Mouse (Mus musculus) testis, adult 2 months (tissue): ENCODE measurements around the gene Ryk. TPM values are rescaled to one million over a fixed set of nuclear protein-coding genes. Genes with fewer than 3 reads are reported as not detected.

Experiments used
- H3K27ac ChIP-seq: fragments of 200-500 bp; 2 replicates; pipeline ENCODE4 v1.5.1; 2012; ENCODE audit warnings: low read depth, low read length; ENCODE audit not compliant: control insufficient read depth, insufficient read depth
- H3K27me3 ChIP-seq: fragments of 200-500 bp; 2 replicates; pipeline ENCODE4 v1.6.1; 2012; ENCODE audit warnings: mild to moderate bottlenecking, low read length, moderate library complexity; ENCODE audit not compliant: control insufficient read depth, insufficient read depth
- H3K36me3 ChIP-seq: fragments of 200-500 bp; 2 replicates; pipeline ENCODE4 v1.6.1; 2012; ENCODE audit warnings: mild to moderate bottlenecking, low read length; ENCODE audit not compliant: control insufficient read depth, insufficient read depth
- H3K4me1 ChIP-seq: fragments of 200-500 bp; 2 replicates; pipeline ENCODE4 v1.6.1; 2012; ENCODE audit warnings: low read length; ENCODE audit not compliant: control insufficient read depth, insufficient read depth
- H3K4me3 ChIP-seq: fragments of 200-500 bp; 2 replicates; pipeline ENCODE4 v1.5.1; 2012; ENCODE audit warnings: low read depth, mild to moderate bottlenecking, low read length, moderate library complexity, mixed read lengths; ENCODE audit not compliant: control insufficient read depth
- CTCF ChIP-seq: fragments of 200-500 bp; IDR thresholded peaks from 2 replicates; pipeline ENCODE4 v1.5.1; 2012; ENCODE audit warnings: low read depth, mild to moderate bottlenecking, inconsistent platforms, low read length, moderate library complexity; ENCODE audit not compliant: control insufficient read depth, insufficient read depth, insufficient replicate concordance
- POLR2A ChIP-seq: fragments of 200-500 bp; IDR thresholded peaks from 2 replicates; pipeline ENCODE4 v1.6.1; 2012; ENCODE audit warnings: low read depth, mild to moderate bottlenecking, inconsistent platforms, low read length, moderate library complexity; ENCODE audit not compliant: control insufficient read depth
- polyA plus RNA-seq: library from polyadenylated mRNA; depleted of rRNA; stranded (reverse); fragments of >200 nt; gene quantifications from 2 replicates; pipeline ENCODE4 v1.2.3, GENCODE M21; 2012

Ryk gene
- polyA plus RNA-seq, 1 experiment, result 8.2 TPM

GRCm38 (mm10) chr9:102859399-102859798, 24.7 kb downstream of the Ryk start:
- Histone ChIP-seq H3K27ac (no peak overlapping the region), H3K4me1 (no peaks in the 10 kb centered on the region), H3K4me3 (no peak overlapping the region), H3K27me3 (no peaks in the 10 kb centered on the region), H3K36me3 (no peaks in the 10 kb centered on the region)
- TF ChIP-seq POLR2A (no peak), CTCF (no peak)

- Histone ChIP-seq H3K27ac (no peak overlapping the region), H3K4me3 (no peak overlapping the region), H3K36me3 (no peaks in the 10 kb centered on the region), H3K4me1 (no peaks in the 10 kb centered on the region), H3K27me3 (no peaks in the 10 kb centered on the region)
- TF ChIP-seq POLR2A, result no peak
- TF ChIP-seq CTCF, result no peak
Observed at GRCm38 (mm10) chr9:102859963-102860362, 25.2 kb downstream of the Ryk start.

DNA sequence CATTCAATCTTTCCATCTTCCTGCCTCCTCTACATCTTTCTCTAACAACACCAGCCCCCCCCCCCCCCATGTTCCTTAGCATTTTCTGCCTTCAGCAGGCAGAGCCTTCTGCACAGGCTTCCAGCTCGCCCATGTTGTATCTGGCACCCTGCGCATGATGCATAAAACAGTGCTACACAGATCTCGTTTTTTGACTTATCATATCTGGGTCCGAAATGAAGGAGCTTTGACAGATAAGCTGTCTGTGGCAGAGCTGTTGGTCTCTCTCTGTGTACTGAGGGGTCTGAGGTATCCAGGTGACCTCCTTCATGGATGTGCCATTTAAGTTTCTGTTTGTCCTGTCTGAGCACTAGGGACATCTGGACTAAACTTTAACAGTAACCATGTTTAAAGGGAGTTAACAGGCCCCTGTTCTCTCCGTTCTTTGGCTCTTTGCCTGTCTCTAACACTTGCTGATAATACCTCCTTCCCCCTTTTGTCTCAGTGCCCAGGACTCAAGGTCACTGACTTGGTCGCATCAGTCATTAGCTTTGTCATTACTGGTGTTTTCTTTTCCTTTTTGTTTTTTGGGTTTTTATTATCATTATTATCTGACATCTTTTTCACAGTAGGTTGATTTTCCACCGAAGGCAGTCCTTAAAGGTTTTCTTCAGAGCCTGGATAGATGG, 26.2 kb downstream of the Ryk start:
- TF ChIP-seq POLR2A, result no peak
- no peak for TF ChIP-seq CTCF
- Histone ChIP-seq H3K36me3 (no peaks in the 10 kb centered on the region), H3K4me3 (no peak overlapping the region), H3K27ac (peak overlapping the region; percentile 76), H3K4me1 (no peaks in the 10 kb centered on the region), H3K27me3 (no peaks in the 10 kb centered on the region)

DNA sequence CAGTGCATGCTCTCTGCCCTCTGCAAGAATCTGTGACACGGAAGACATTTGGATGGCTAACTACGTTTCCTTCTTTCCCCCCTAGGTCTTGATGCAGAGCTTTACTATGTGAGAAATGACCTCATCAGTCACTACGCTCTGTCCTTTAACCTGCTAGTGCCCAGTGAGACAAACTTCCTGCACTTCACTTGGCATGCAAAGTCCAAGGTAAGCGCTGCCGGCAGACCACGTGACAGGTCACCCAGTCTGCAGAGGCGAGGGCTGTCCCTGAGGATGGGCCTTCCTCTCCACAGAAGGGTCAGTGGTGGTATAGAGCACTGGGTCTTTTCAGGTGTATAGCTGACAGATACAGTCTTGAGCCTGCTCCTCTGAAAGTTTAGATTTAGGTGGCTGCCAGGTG, 27.1 kb downstream of the Ryk start:
- TF ChIP-seq CTCF, result no peak
- TF ChIP-seq POLR2A, result no peak
- Histone ChIP-seq H3K4me1 (no peaks in the 10 kb centered on the region), H3K27me3 (no peaks in the 10 kb centered on the region), H3K4me3 (no peak overlapping the region), H3K36me3 (no peaks in the 10 kb centered on the region), H3K27ac (peak overlapping the region; percentile 76)

GRCm38 (mm10) chr9:102862260-102862659, 27.5 kb downstream of the Ryk start:
- no peaks in the 10 kb centered on the region for H3K4me1 ChIP-seq
- no peak for TF ChIP-seq POLR2A
- TF ChIP-seq CTCF, result no peak
- no peaks in the 10 kb centered on the region for H3K36me3 ChIP-seq
- H3K27me3 ChIP-seq, result no peaks in the 10 kb centered on the region
- no peak overlapping the region for H3K27ac ChIP-seq
- no peak overlapping the region for H3K4me3 ChIP-seq

DNA sequence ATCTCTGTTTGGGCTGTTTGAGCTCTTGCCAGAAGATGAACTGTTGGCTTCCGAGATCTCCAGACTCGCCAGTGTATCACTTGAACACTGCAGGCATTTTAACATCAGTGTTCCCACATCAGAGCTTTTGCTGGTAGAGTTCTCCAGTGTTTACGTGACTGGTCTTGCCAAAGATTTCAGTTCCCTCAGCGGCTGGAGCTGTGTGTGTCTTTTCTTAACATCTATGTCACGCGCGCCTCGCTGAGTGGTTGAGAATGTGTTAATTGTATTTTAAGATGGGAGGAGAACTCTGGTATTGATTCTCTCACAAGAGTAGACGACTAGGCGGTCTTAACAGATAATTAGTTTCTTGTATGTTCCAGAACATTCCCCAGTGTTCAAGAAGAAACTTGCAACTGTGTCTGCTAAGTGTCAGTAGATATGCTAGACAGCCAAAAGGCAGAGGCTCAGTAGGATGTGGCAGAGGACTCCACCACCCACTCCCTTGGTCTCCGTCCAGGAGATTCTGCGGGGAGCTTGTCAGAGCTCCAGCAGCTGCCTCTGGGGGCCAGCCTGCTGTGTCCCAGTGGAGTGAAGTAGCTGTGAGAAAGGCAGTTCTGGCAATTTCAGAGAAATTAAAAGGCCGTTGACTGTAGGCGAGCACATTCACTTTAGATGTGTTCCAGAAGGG, 29.3 kb downstream of the Ryk start:
- peak overlapping the region; percentile 13; the same call in 1 of the 2 replicates for H3K27ac ChIP-seq
- H3K4me3 ChIP-seq, result no peak overlapping the region
- TF ChIP-seq POLR2A (no peak), CTCF (no peak)
- no peaks in the 10 kb centered on the region for H3K36me3 ChIP-seq
- no peaks in the 10 kb centered on the region for H3K27me3 ChIP-seq
- no peaks in the 10 kb centered on the region for H3K4me1 ChIP-seq

DNA sequence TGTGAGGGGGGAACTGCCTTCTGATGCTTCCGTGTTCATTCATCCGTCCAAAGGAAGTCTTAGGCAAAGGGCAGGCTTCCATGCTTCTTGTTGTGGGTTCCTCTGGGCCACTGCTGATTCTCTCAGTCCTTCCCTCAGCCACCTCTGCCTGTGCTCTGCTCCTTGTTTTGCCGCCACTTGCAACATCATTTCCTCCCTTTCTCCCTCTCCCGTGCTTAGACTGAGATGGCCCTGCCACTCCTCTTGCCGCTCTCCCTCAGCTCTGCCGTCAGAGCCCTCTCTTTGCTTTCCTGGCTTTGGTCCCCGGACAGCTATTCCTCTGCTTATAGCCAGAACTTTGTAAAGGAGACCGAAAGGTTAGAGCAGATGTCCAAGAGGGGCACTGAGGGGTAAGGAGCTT, 30.2 kb downstream of the Ryk start:
- no peak overlapping the region for H3K4me3 ChIP-seq
- H3K36me3 ChIP-seq, result no peaks in the 10 kb centered on the region
- no peak overlapping the region for H3K27ac ChIP-seq
- H3K4me1 ChIP-seq, result no peaks in the 10 kb centered on the region
- TF ChIP-seq CTCF (no peak), POLR2A (no peak)
- H3K27me3 ChIP-seq, result no peaks in the 10 kb centered on the region
